Mouse (Mus musculus) brain, adult 2 months (tissue): Measurements from ENCODE around the gene Olfr680-ps1.
"Not testable (repeated sequence)": the region's sequence is repeated elsewhere in the genome, so short reads cannot be mapped to it uniquely, and the experiment has no call there.

Source experiments
- DNase-seq: peaks from one replicate; pipeline ENCODE4 v3.0.0; 2011; ENCODE audit warnings: low read depth, low spot score

Gene Olfr680-ps1

GRCm38 (mm10) chr7:105092717-105093116 is at the start of gene Olfr680-ps1:
Gene Olfr680-ps1 (minus strand): TSS chr7:105092817.
- DNase-seq: not testable (repeated sequence)

DNA sequence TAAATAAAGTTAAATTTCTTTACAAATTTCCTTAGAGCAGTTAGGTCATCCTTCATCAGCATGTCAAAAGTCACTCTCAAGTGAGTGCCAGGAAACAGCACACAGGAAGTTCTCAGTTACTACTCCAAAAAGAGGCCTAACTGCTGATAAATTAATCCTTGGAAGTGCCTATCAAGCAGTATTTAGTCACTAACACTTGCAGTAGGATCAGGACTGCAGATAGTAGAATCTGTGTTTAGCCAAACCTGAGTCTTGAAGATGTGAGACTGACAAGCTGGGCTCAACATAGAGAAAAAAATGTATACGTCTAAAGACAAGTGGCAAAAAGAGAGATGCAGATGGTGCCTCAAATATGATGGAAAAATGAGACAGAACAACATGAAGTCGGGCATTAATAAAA is 48.7 kb upstream of the Olfr680-ps1 start:
- DNase-seq: no peak

DNA sequence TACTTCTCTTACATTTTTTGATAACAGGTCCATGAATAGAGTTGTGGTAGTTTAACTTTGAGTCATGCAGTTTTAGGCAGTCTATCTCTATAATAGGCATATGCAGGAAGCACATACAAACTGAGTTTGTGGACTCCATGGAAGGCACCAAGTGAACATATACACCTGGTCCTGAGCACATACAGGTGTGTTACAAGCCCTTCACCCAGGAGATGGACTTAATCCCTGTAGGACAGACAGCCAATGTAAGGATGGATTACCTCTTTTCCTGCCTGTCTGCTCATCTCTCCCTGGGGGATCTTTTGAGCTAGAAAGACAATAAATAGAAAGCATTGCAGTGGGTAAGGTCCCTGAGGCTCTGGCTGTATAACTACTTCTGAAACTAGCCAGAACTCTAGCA is 23.9 kb upstream of the Olfr680-ps1 start, which contains the start of gene Olfr681:
Gene Olfr681, plus strand, starts transcription at position 301 of the 400 bp plus-strand sequence.
- no peak for DNase-seq

GRCm38 (mm10) chr7:105080905-105081304 is 11.7 kb downstream of the Olfr680-ps1 start, which contains the start of gene Olfr679:
Gene Olfr679 (plus strand): TSS chr7:105081205.
- DNase-seq: no peak

DNA sequence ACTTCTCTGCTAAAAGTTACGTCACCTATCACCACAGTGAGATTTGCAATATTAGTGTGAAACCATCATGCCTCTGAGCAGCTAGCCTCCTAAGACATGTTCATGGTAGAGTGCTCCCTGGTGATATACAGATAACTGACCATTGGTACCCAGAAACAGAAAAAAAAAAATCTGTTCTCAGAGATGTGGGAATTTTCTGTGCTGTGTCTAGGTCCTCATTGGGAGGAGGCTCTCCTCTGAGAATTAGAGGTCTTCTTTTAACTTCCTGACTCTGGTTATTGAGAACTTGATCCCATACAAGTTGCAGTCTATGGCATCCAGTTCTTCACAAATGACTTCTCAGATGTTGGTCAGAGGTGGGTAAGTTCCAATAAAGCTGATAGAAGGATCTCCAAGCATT is 28.4 kb downstream of the Olfr680-ps1 start, which contains the start of gene Olfr678:
Gene Olfr678, plus strand, starts transcription at position 301 of the 400 bp plus-strand sequence.
- no peak for DNase-seq

- peak; percentile 3 for DNase-seq
Observed at GRCm38 (mm10) chr7:105058951-105059350, 33.7 kb downstream of the Olfr680-ps1 start.
